ENCODE assay signal across 8 mouse cellular contexts in the genomic region with DNA sequence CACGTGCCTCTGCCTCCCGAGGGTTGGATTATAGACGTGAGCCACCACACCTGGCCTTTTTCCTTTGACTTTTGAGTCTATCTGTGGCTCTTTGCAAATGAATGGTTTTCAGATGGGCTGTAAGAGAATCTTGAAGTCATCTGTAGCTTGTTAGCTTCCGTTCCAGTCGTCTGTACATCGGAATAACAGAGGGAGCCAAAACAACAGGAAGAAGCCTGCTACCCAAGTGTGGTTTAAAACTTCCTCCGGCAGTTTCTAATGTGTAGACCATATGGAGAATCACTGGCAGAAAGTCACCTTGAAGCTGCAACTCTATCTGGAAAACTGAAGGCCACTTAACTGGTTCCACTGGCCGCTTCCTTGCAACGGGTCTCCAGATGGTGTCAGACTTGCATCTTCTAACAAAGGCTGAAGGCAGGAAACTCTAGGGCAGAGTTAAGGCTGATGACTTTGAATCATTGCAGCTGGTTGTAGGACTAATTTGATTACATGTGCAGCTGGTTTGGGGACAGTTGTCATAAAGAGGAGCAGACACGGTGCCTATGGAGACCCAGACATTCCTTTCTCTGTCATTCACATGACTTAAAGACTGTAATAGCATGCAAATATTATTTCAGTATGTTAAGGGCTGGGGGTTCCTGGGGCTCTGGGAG. TPM values are rescaled to one million over a fixed set of nuclear protein-coding genes. Genes with fewer than 3 reads are reported as not detected.
DNase-seq lines count a peak whose midpoint lies in the region; ATAC-seq and TF ChIP-seq lines count a peak whose summit lies in the region.

No protein-coding gene starts in this region.

- peak; percentile 66 for ATAC-seq in lung, embryonic 16.5 days (ENCODE audit: low read depth)
- ATAC-seq in intestine, postnatal 0 days: no peak
- ATAC-seq in midbrain, embryonic 14.5 days (ENCODE audit: low FRiP score, low TSS enrichment): no peak

- no peak for TF ChIP-seq CTCF in lung, adult 2 months (IDR thresholded peaks at IDR 0.05; ENCODE audit: insufficient read depth, low read length)
- TF ChIP-seq CTCF in intestine, postnatal 0 days (IDR thresholded peaks at IDR 0.05; ENCODE audit: low read depth): peak; percentile 47

- no peak overlapping the region for H3K9ac ChIP-seq in lung, embryonic 16.5 days (ENCODE audit: low read length)
- no peak overlapping the region for H3K9ac ChIP-seq in intestine, postnatal 0 days (ENCODE audit: low read depth, low read length)
- no peak overlapping the region for H3K9ac ChIP-seq in midbrain, embryonic 14.5 days (replicated peaks; ENCODE audit: low read length)

- H3K4me2 ChIP-seq in lung, embryonic 16.5 days (ENCODE audit: low read depth, low read length): peak overlapping the region; percentile 21; the same call in 1 of the 2 replicates
- H3K4me2 ChIP-seq in intestine, postnatal 0 days (replicated peaks; ENCODE audit: low read depth): no peak overlapping the region
- no peak overlapping the region for H3K4me2 ChIP-seq in midbrain, embryonic 14.5 days (ENCODE audit: low read length)

- no peaks in the 10 kb centered on the region for H3K9me3 ChIP-seq in lung, embryonic 16.5 days (ENCODE audit: control insufficient read depth, low read length)
- H3K9me3 ChIP-seq in intestine, postnatal 0 days (ENCODE audit: control insufficient read depth): no peaks in the 10 kb centered on the region
- H3K9me3 ChIP-seq in midbrain, embryonic 14.5 days (ENCODE audit: control insufficient read depth, low read length): no peaks in the 10 kb centered on the region

- no peaks in the 10 kb centered on the region for H3K4me1 ChIP-seq in lung, embryonic 16.5 days (replicated peaks; ENCODE audit: control insufficient read depth, insufficient read depth, low read length)
- H3K4me1 ChIP-seq in lung, adult 2 months (ENCODE audit: control insufficient read depth, insufficient read depth, low read length): no peaks in the 10 kb centered on the region
- no peaks in the 10 kb centered on the region for H3K4me1 ChIP-seq in intestine, postnatal 0 days (replicated peaks; ENCODE audit: control insufficient read depth, insufficient read depth, low read length)
- H3K4me1 ChIP-seq in midbrain, embryonic 14.5 days (ENCODE audit: control insufficient read depth, insufficient read depth, low read length): no peaks in the 10 kb centered on the region

- intact Hi-C loops in left cerebral cortex, postnatal 36 days (cut with DNase I): loop anchor here (2.0 to 5.0 kb wide), 2 partner anchors 333 to 354 kb away; no protein-coding TSS in a partner anchor

- no peaks in the 10 kb centered on the region for H3K27me3 ChIP-seq in lung, embryonic 16.5 days (ENCODE audit: control insufficient read depth, insufficient read depth, low read depth, low read length)
- H3K27me3 ChIP-seq in intestine, postnatal 0 days (replicated peaks; ENCODE audit: control insufficient read depth, insufficient read depth, low read length): no peaks in the 10 kb centered on the region
- no peaks in the 10 kb centered on the region for H3K27me3 ChIP-seq in midbrain, embryonic 14.5 days (ENCODE audit: control insufficient read depth, insufficient read depth, low read length)

- H3K36me3 ChIP-seq in lung, embryonic 16.5 days (ENCODE audit: control insufficient read depth, insufficient read depth, low read length): no peaks in the 10 kb centered on the region
- no peaks in the 10 kb centered on the region for H3K36me3 ChIP-seq in intestine, postnatal 0 days (ENCODE audit: control insufficient read depth, insufficient read depth)
- no peaks in the 10 kb centered on the region for H3K36me3 ChIP-seq in midbrain, embryonic 14.5 days (ENCODE audit: control insufficient read depth, insufficient read depth, low read length)

- no peak for DNase-seq in lung, adult 2 months
- peak; percentile 44 for DNase-seq in embryo, embryonic 10 days (ENCODE audit: low spot score)
- peak; percentile 7 for DNase-seq in midbrain, embryonic 14.5 days
- no peak for DNase-seq in left cerebral cortex, postnatal 36 days (ENCODE audit: low spot score in 2 of 2)
- no peak for DNase-seq in layer of hippocampus, adult 8-10 months (ENCODE audit: low spot score in 2 of 2)
- DNase-seq in liver: no peak

- no peak overlapping the region for H3K27ac ChIP-seq in lung, embryonic 16.5 days (ENCODE audit: low read length)
- no peak overlapping the region for H3K27ac ChIP-seq in intestine, postnatal 0 days (ENCODE audit: low read depth, low read length)
- no peak overlapping the region for H3K27ac ChIP-seq in midbrain, embryonic 14.5 days (replicated peaks; ENCODE audit: low read depth, low read length)

- no peak for TF ChIP-seq POLR2A in lung, adult 2 months (IDR thresholded peaks at IDR 0.05; ENCODE audit: borderline replicate concordance, extremely low read depth, low read depth, low read length)

- whole genome bisulfite sequencing in lung, embryonic 16.5 days: 47% methylated on average over 10 of the region's 10 CpGs
- 43% methylated on average over 10 of the region's 10 CpGs for WGBS in lung, adult 2 months
- 45% methylated on average over 10 of the region's 10 CpGs for WGBS in intestine, postnatal 0 days
- 65% methylated on average over 10 of the region's 10 CpGs for WGBS in midbrain, embryonic 14.5 days

- no peak overlapping the region for H3K4me3 ChIP-seq in lung, embryonic 16.5 days (ENCODE audit: low read length)
- no peak overlapping the region for H3K4me3 ChIP-seq in lung, adult 2 months (replicated peaks; ENCODE audit: extremely low read depth, low read depth, low read length)
- H3K4me3 ChIP-seq in intestine, postnatal 0 days (ENCODE audit: low read depth, low read length): no peak overlapping the region
- H3K4me3 ChIP-seq in midbrain, embryonic 14.5 days (replicated peaks; ENCODE audit: low read depth, low read length): no peak overlapping the region

RNA-seq across cellular contexts. Expression of a gene that starts 12.0 kb away (rescaled TPM):
- 24.0 and 25.0 TPM in 2 replicates for polyA plus RNA-seq in lung, embryonic 16.5 days (2015; fragmentation: Nextera tagmentation; extraction: Ambion mirVana)
- polyA plus RNA-seq in lung, adult 2 months (2012; rRNA removed): 10.0 and 15.2 TPM in 2 replicates
- 22.3 and 23.8 TPM in 2 replicates for polyA plus RNA-seq in intestine, postnatal 0 days (2015; fragmentation: Nextera tagmentation; extraction: Ambion mirVana)
- 47.4 and 52.4 TPM in 2 replicates for polyA plus RNA-seq in midbrain, embryonic 14.5 days (2014; fragmentation: Nextera tagmentation; extraction: Ambion mirVana)
- 10 to 100 TPM; 43.5 to 52.4 TPM for total RNA-seq in left cerebral cortex, postnatal 36 days (2021)
- 10 to 100 TPM; 47.4 to 52.9 (median 51.1) TPM for total RNA-seq in layer of hippocampus, adult 8-10 months (2022)

RNA-seq across cellular contexts. Expression of a gene that starts 49.3 kb away (rescaled TPM):
- 0.13 TPM in 1 of 2 replicates, not detected in the other for polyA plus RNA-seq in lung, embryonic 16.5 days (2015; fragmentation: Nextera tagmentation; extraction: Ambion mirVana)
- not detected in 2 replicates for polyA plus RNA-seq in lung, adult 2 months (2012; rRNA removed)
- polyA plus RNA-seq in intestine, postnatal 0 days (2015; fragmentation: Nextera tagmentation; extraction: Ambion mirVana): not detected in 2 replicates
- polyA plus RNA-seq in midbrain, embryonic 14.5 days (2014; fragmentation: Nextera tagmentation; extraction: Ambion mirVana): 0.18 and 0.35 TPM in 2 replicates
- under 1 TPM; 0.25 to 0.82 TPM for total RNA-seq in left cerebral cortex, postnatal 36 days (2021)
- 1 to 10 TPM in 1 of 4 experiments, under 1 TPM in 3; 0.18 to 1.4 (median 0.67) TPM for total RNA-seq in layer of hippocampus, adult 8-10 months (2022)

Comparison
In these comparisons a context has a peak if more than half of its experiments do, and no peak if none do; other contexts are left out.
1. DNase-seq: peak in embryo, embryonic 10 days (single experiment) and midbrain, embryonic 14.5 days (single experiment); none in lung, adult 2 months (single experiment), left cerebral cortex, postnatal 36 days (0 of 2), layer of hippocampus, adult 8-10 months (0 of 2) and liver (single experiment).